Mouse (Mus musculus) urinary bladder, postnatal 14 days (tissue): ENCODE data around the gene Akap11.

Experiments
- DNase-seq: peaks from one replicate; pipeline ENCODE4 v3.0.0; 2021; ENCODE audit warnings: low spot score

Akap11 gene

GRCm38 (mm10) chr14:78528461-78529425 lies 7.9 kb downstream of the Akap11 start:
- no peak for DNase-seq

GRCm38 (mm10) chr14:78526907-78527306 lies 9.7 kb downstream of the Akap11 start:
- no peak for DNase-seq

GRCm38 (mm10) chr14:78526475-78526874 lies 10.1 kb downstream of the Akap11 start:
- no peak for DNase-seq

- DNase-seq = no peak
These were observed 10.8 kb downstream of the Akap11 start for GRCm38 (mm10) chr14:78525611-78526457.

- no peak for DNase-seq
These were observed 11.5 kb downstream of the Akap11 start for GRCm38 (mm10) chr14:78525059-78525458.

- DNase-seq = no peak
These were observed 25.9 kb downstream of the Akap11 start for GRCm38 (mm10) chr14:78510713-78511112.

GRCm38 (mm10) chr14:78509791-78510190 lies 26.8 kb downstream of the Akap11 start:
- no peak for DNase-seq

GRCm38 (mm10) chr14:78500578-78500977 lies 36.0 kb downstream of the Akap11 start:
- DNase-seq = no peak

GRCm38 (mm10) chr14:78496691-78497090 lies 39.9 kb downstream of the Akap11 start:
- no peak for DNase-seq

- DNase-seq = no peak
These were observed 41.4 kb downstream of the Akap11 start for GRCm38 (mm10) chr14:78495241-78495640.

- DNase-seq = peak; percentile 17
These were observed 44.0 kb downstream of the Akap11 start for GRCm38 (mm10) chr14:78492602-78493001.

- DNase-seq = no peak
These were observed 45.2 kb downstream of the Akap11 start for GRCm38 (mm10) chr14:78491432-78491831.

- peak; percentile 26 for DNase-seq
These were observed 54.0 kb downstream of the Akap11 start for GRCm38 (mm10) chr14:78482385-78483231.

- no peak for DNase-seq
These were observed 62.5 kb downstream of the Akap11 start for GRCm38 (mm10) chr14:78474058-78474457.

- no peak for DNase-seq
These were observed 65.9 kb downstream of the Akap11 start for GRCm38 (mm10) chr14:78470714-78471113.

GRCm38 (mm10) chr14:78468991-78469390 lies 67.6 kb downstream of the Akap11 start:
- DNase-seq = no peak

GRCm38 (mm10) chr14:78467994-78468393 lies 68.6 kb downstream of the Akap11 start:
- DNase-seq = no peak

- no peak for DNase-seq
These were observed 72.3 kb downstream of the Akap11 start for GRCm38 (mm10) chr14:78464353-78464752.

- DNase-seq = no peak
These were observed 77.5 kb downstream of the Akap11 start for GRCm38 (mm10) chr14:78459121-78459520.

- no peak for DNase-seq
These were observed 77.9 kb downstream of the Akap11 start for GRCm38 (mm10) chr14:78458705-78459104.

- no peak for DNase-seq
These were observed 81.6 kb downstream of the Akap11 start for GRCm38 (mm10) chr14:78454970-78455369.
